Mouse (Mus musculus) lung, postnatal 0 days (tissue): Measurements from ENCODE around the gene Phf12. TPM values are rescaled to one million over a fixed set of nuclear protein-coding genes. Genes with fewer than 3 reads are reported as not detected.

Experiments
- ATAC-seq: fragments of 200-750 bp; cut with Nextera tagmentation; 2 replicates; pipeline ENCODE4 v1.8.0; 2017; ENCODE audit warnings: moderate library complexity
- DNase-seq: peaks from one replicate; pipeline ENCODE4 v3.0.0-alpha.2; 2016; ENCODE audit warnings: low spot score
- H3K27ac ChIP-seq: fragments of 300-500 bp; sonication (generic); 2 replicates; pipeline ENCODE4 v1.5.1; 2014; ENCODE audit warnings: antibody characterized with exemption, mild to moderate bottlenecking, low read length, mixed read lengths
- H3K27me3 ChIP-seq: fragments of 300-500 bp; sonication (generic); replicated peaks from 2 replicates; pipeline ENCODE4 v1.6.1; 2014; ENCODE audit warnings: low read length, mixed read lengths; ENCODE audit not compliant: insufficient read depth
- H3K36me3 ChIP-seq: fragments of 300-500 bp; sonication (generic); 2 replicates; pipeline ENCODE4 v1.6.1; 2014; ENCODE audit warnings: low read length, mixed read lengths; ENCODE audit not compliant: insufficient read depth
- H3K4me1 ChIP-seq: fragments of 300-500 bp; sonication (generic); 2 replicates; pipeline ENCODE4 v1.6.1; 2014; ENCODE audit warnings: antibody characterized with exemption, low read depth, low read length, mixed read lengths; ENCODE audit not compliant: insufficient read depth
- H3K4me2 ChIP-seq: fragments of 300-500 bp; sonication (generic); replicated peaks from 2 replicates; pipeline ENCODE4 v1.6.1; 2014; ENCODE audit warnings: low read depth, mild to moderate bottlenecking, low read length, moderate library complexity, mixed read lengths
- H3K4me3 ChIP-seq: fragments of 300-500 bp; sonication (generic); 2 replicates; pipeline ENCODE4 v1.5.1; 2014; ENCODE audit warnings: low read depth, low read length
- H3K9ac ChIP-seq: fragments of 300-500 bp; sonication (generic); replicated peaks from 2 replicates; pipeline ENCODE4 v1.6.1; 2014; ENCODE audit warnings: low read depth, mild to moderate bottlenecking
- H3K9me3 ChIP-seq: fragments of 300-500 bp; sonication (generic); 2 replicates; pipeline ENCODE4 v1.6.1; 2016; ENCODE audit warnings: low read length, mixed read lengths
- CTCF ChIP-seq: IDR thresholded peaks from 2 replicates; pipeline ENCODE4 v1.5.1; 2016; ENCODE audit warnings: antibody characterized with exemption, mild to moderate bottlenecking
- EP300 ChIP-seq: IDR thresholded peaks from 2 replicates; pipeline ENCODE4 v1.6.1; 2016; ENCODE audit warnings: antibody characterized with exemption, mild to moderate bottlenecking, control low read depth
- WGBS: fragments of 180-500 bp; shearing (Covaris S2); extraction: QIAGEN DNeasy Blood & Tissue Kit; methylation state at CpG from one replicate; pipeline ENCODE4 v1.1.7; 2014; 5-methylcytosine and 5-hydroxymethylcytosine counted together
- polyA plus RNA-seq: library from polyadenylated mRNA; unstranded; fragments of >200 nt; fragmentation: Nextera tagmentation; extraction: Ambion mirVana; gene quantifications from 2 replicates; pipeline ENCODE4 v1.2.1, GENCODE M21; 2015

The Phf12 gene
- polyA plus RNA-seq, 1 experiment from 2014 or later: 7.7 TPM

- WGBS: 0% methylated on average over 4 of the region's 4 CpGs
- H3K27me3 ChIP-seq: no peaks in the 10 kb centered on the region
- peak; percentile 77 for DNase-seq
Measured at GRCm38 (mm10) chr11:77967114-77967513, 15.4 kb upstream of the Phf12 start.

GRCm38 (mm10) chr11:77968786-77969185 lies 13.8 kb upstream of the Phf12 start:
- Histone ChIP-seq H3K27ac (no peak overlapping the region), H3K4me2 (no peak overlapping the region), H3K4me3 (no peak overlapping the region), H3K36me3 (no peaks in the 10 kb centered on the region), H3K9me3 (no peaks in the 10 kb centered on the region), H3K9ac (no peak overlapping the region), H3K4me1 (no peaks in the 10 kb centered on the region), H3K27me3 (0 out of 2 replicates have a peak, but pooled peaks cover 1% of the 10 kb centered on the region)
- ATAC-seq (no peak), DNase-seq (no peak)
- TF ChIP-seq CTCF (no peak), EP300 (no peak)
- WGBS: 61% methylated on average over 4 of the region's 4 CpGs

More at GRCm38 (mm10) chr11:77967114-77967513, 15.4 kb upstream of the Phf12 start:
- Histone ChIP-seq H3K36me3 (no peaks in the 10 kb centered on the region), H3K4me2 (no peak overlapping the region), H3K4me3 (no peak overlapping the region), H3K27ac (no peak overlapping the region), H3K4me1 (no peaks in the 10 kb centered on the region), H3K9me3 (no peaks in the 10 kb centered on the region), H3K9ac (no peak overlapping the region)
- TF ChIP-seq CTCF (peak; percentile 84), EP300 (no peak)
- no peak for ATAC-seq

- 0 out of 2 replicates have a peak, but pooled peaks cover 4% of the 10 kb centered on the region for H3K27me3 ChIP-seq
- no peak overlapping the region for H3K27ac ChIP-seq
- no peak overlapping the region for H3K9ac ChIP-seq
- no peaks in the 10 kb centered on the region for H3K9me3 ChIP-seq
- no peak overlapping the region for H3K4me3 ChIP-seq
- no peak overlapping the region for H3K4me2 ChIP-seq
- TF ChIP-seq CTCF (no peak; the same call in 1 of the 2 replicates), EP300 (no peak)
- no peak for DNase-seq
- H3K36me3 ChIP-seq: no peaks in the 10 kb centered on the region
- H3K4me1 ChIP-seq: no peaks in the 10 kb centered on the region
- ATAC-seq: no peak
- 82% methylated on average over 6 of the region's 6 CpGs for WGBS
Measured at GRCm38 (mm10) chr11:77970718-77971117, 11.8 kb upstream of the Phf12 start.

GRCm38 (mm10) chr11:77973520-77973919 lies 9.0 kb upstream of the Phf12 start:
- H3K27me3 ChIP-seq: 0 out of 2 replicates have a peak, but pooled peaks cover 4% of the 10 kb centered on the region
- DNase-seq (no peak), ATAC-seq (no peak)
- H3K27ac ChIP-seq: no peak overlapping the region
- no peaks in the 10 kb centered on the region for H3K36me3 ChIP-seq
- no peak overlapping the region for H3K4me3 ChIP-seq
- TF ChIP-seq CTCF (no peak), EP300 (no peak)
- H3K9ac ChIP-seq: no peak overlapping the region
- no peaks in the 10 kb centered on the region for H3K4me1 ChIP-seq
- H3K4me2 ChIP-seq: no peak overlapping the region
- WGBS: 78% methylated on average over 7 of the region's 7 CpGs
- no peaks in the 10 kb centered on the region for H3K9me3 ChIP-seq

GRCm38 (mm10) chr11:77974325-77974724 lies 8.2 kb upstream of the Phf12 start:
- Histone ChIP-seq H3K27ac (no peak overlapping the region), H3K4me1 (no peaks in the 10 kb centered on the region), H3K9ac (no peak overlapping the region), H3K4me3 (no peak overlapping the region), H3K27me3 (0 out of 2 replicates have a peak, but pooled peaks cover 4% of the 10 kb centered on the region), H3K9me3 (no peaks in the 10 kb centered on the region), H3K36me3 (no peaks in the 10 kb centered on the region), H3K4me2 (no peak overlapping the region)
- no peak for TF ChIP-seq CTCF
- TF ChIP-seq EP300: no peak
- no peak for ATAC-seq
- WGBS: 30% methylated on average over 15 of the region's 15 CpGs
- DNase-seq: no peak

- Histone ChIP-seq H3K36me3 (no peaks in the 10 kb centered on the region), H3K4me2 (no peak overlapping the region), H3K27me3 (0 out of 2 replicates have a peak, but pooled peaks cover 4% of the 10 kb centered on the region), H3K4me3 (no peak overlapping the region), H3K9ac (no peak overlapping the region), H3K4me1 (no peaks in the 10 kb centered on the region), H3K9me3 (no peaks in the 10 kb centered on the region), H3K27ac (no peak overlapping the region)
- TF ChIP-seq EP300: no peak
- no peak for TF ChIP-seq CTCF
- DNase-seq (no peak), ATAC-seq (no peak)
- WGBS: 34% methylated on average over 4 of the region's 4 CpGs
Measured at GRCm38 (mm10) chr11:77975873-77976272, 6.7 kb upstream of the Phf12 start.

GRCm38 (mm10) chr11:77978161-77978560 lies 4.4 kb upstream of the Phf12 start:
- Histone ChIP-seq H3K27ac (no peak overlapping the region), H3K9me3 (no peaks in the 10 kb centered on the region), H3K36me3 (no peaks in the 10 kb centered on the region), H3K4me3 (no peak overlapping the region), H3K9ac (no peak overlapping the region), H3K4me1 (peaks cover 4% of the 10 kb centered on the region; the same call in 1 of the 2 replicates), H3K27me3 (0 out of 2 replicates have a peak, but pooled peaks cover 4% of the 10 kb centered on the region), H3K4me2 (no peak overlapping the region)
- no peak for DNase-seq
- ATAC-seq: no peak
- TF ChIP-seq EP300: no peak
- TF ChIP-seq CTCF: no peak
- WGBS: 78% methylated on average over 6 of the region's 6 CpGs
